Mouse (Mus musculus) lung, postnatal 0 days (tissue): Measurements from ENCODE around the gene Gla. TPM values are rescaled to one million over a fixed set of nuclear protein-coding genes. Genes with fewer than 3 reads are reported as not detected.

Source experiments
- ATAC-seq: fragments of 200-750 bp; cut with Nextera tagmentation; 2 replicates; pipeline ENCODE4 v1.8.0; 2017; ENCODE audit warnings: moderate library complexity
- DNase-seq: peaks from one replicate; pipeline ENCODE4 v3.0.0-alpha.2; 2016; ENCODE audit warnings: low spot score
- H3K27ac ChIP-seq: fragments of 300-500 bp; sonication (generic); 2 replicates; pipeline ENCODE4 v1.5.1; 2014; ENCODE audit warnings: antibody characterized with exemption, mild to moderate bottlenecking, low read length, mixed read lengths
- H3K27me3 ChIP-seq: fragments of 300-500 bp; sonication (generic); replicated peaks from 2 replicates; pipeline ENCODE4 v1.6.1; 2014; ENCODE audit warnings: low read length, mixed read lengths; ENCODE audit not compliant: insufficient read depth
- H3K36me3 ChIP-seq: fragments of 300-500 bp; sonication (generic); 2 replicates; pipeline ENCODE4 v1.6.1; 2014; ENCODE audit warnings: low read length, mixed read lengths; ENCODE audit not compliant: insufficient read depth
- H3K4me1 ChIP-seq: fragments of 300-500 bp; sonication (generic); 2 replicates; pipeline ENCODE4 v1.6.1; 2014; ENCODE audit warnings: antibody characterized with exemption, low read depth, low read length, mixed read lengths; ENCODE audit not compliant: insufficient read depth
- H3K4me2 ChIP-seq: fragments of 300-500 bp; sonication (generic); replicated peaks from 2 replicates; pipeline ENCODE4 v1.6.1; 2014; ENCODE audit warnings: low read depth, mild to moderate bottlenecking, low read length, moderate library complexity, mixed read lengths
- H3K4me3 ChIP-seq: fragments of 300-500 bp; sonication (generic); 2 replicates; pipeline ENCODE4 v1.5.1; 2014; ENCODE audit warnings: low read depth, low read length
- H3K9ac ChIP-seq: fragments of 300-500 bp; sonication (generic); replicated peaks from 2 replicates; pipeline ENCODE4 v1.6.1; 2014; ENCODE audit warnings: low read depth, mild to moderate bottlenecking
- H3K9me3 ChIP-seq: fragments of 300-500 bp; sonication (generic); 2 replicates; pipeline ENCODE4 v1.6.1; 2016; ENCODE audit warnings: low read length, mixed read lengths
- CTCF ChIP-seq: IDR thresholded peaks from 2 replicates; pipeline ENCODE4 v1.5.1; 2016; ENCODE audit warnings: antibody characterized with exemption, mild to moderate bottlenecking
- EP300 ChIP-seq: IDR thresholded peaks from 2 replicates; pipeline ENCODE4 v1.6.1; 2016; ENCODE audit warnings: antibody characterized with exemption, mild to moderate bottlenecking, control low read depth
- WGBS: fragments of 180-500 bp; shearing (Covaris S2); extraction: QIAGEN DNeasy Blood & Tissue Kit; methylation state at CpG from one replicate; pipeline ENCODE4 v1.1.7; 2014; 5-methylcytosine and 5-hydroxymethylcytosine counted together
- polyA plus RNA-seq: library from polyadenylated mRNA; unstranded; fragments of >200 nt; fragmentation: Nextera tagmentation; extraction: Ambion mirVana; gene quantifications from 2 replicates; pipeline ENCODE4 v1.2.1, GENCODE M21; 2015

The Gla gene
- polyA plus RNA-seq, 1 experiment from 2014 or later, result 3.9 TPM

DNA sequence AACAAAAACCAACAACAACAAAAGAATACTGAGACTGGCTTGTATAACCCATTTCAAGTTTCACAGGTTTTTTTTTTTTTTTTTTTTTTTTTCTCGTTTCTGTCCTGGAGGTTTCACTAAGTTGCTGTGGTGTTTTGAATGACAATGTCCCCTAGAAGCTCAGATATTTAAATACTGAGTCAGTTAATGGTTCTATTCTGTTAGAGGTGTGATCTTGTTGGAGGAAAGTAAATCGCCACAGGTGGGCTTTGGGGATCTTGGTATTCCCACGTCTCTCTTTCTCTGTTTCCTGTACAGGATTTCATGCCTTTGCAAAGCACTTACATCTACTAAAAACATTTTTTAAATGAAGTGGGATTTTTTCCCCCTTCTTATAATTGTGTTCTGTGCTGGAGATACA, 34.2 kb upstream of the Gla start:
- Histone ChIP-seq H3K9me3 (no peaks in the 10 kb centered on the region), H3K27me3 (no peaks in the 10 kb centered on the region), H3K4me1 (no peaks in the 10 kb centered on the region), H3K27ac (no peak overlapping the region), H3K9ac (no peak overlapping the region), H3K4me3 (no peak overlapping the region), H3K4me2 (no peak overlapping the region), H3K36me3 (no peaks in the 10 kb centered on the region)
- WGBS, result 34% methylated on average over 3 of the region's 3 CpGs
- DNase-seq (no peak), ATAC-seq (no peak)
- no peak for TF ChIP-seq CTCF
- no peak for TF ChIP-seq EP300

DNA sequence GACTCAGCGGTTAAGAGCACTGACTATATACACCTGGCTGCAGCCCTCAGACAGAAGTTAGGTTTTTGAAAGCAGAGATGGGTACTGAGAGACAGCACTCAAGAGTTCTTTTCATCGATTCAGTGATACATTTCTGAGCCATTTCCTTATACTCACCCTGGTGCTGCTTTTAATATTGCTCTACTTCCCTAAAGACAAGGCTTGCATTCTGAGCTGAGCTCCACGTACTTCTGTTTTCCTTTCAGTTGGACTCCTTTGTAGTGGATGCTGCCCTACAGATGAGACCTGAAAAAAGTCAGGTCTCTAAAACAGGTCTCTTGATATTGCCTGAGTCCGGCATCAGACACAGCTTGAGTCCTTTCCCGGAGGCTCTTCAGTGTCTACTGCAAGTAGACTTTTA, 31.8 kb upstream of the Gla start:
- no peaks in the 10 kb centered on the region for H3K27me3 ChIP-seq
- H3K4me3 ChIP-seq, result no peak overlapping the region
- no peak for DNase-seq
- H3K4me1 ChIP-seq, result no peaks in the 10 kb centered on the region
- no peak overlapping the region for H3K27ac ChIP-seq
- H3K4me2 ChIP-seq, result no peak overlapping the region
- no peak for ATAC-seq
- no peaks in the 10 kb centered on the region for H3K9me3 ChIP-seq
- no peaks in the 10 kb centered on the region for H3K36me3 ChIP-seq
- 85% methylated on average over 5 of the region's 5 CpGs for whole genome bisulfite sequencing
- H3K9ac ChIP-seq, result no peak overlapping the region
- TF ChIP-seq CTCF, result no peak
- no peak for TF ChIP-seq EP300

DNA sequence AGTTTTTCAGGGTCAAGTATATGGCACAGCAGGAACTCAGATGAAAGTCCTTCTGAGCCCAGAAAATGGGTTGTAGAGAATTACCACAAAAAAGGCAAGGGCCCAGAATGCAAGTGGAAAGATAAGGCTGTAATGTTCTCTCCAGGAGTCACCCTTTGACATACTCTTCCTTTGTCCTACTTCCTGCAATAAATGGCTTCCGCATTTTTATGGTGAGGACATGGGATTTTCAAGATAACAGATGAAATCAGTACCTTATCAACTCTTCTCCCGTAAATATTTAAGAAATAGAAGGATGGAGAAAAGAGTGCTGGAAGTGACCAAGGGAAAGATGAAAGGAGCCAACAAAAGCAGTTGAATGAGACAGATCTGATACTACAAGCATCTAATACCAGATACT, 27.3 kb upstream of the Gla start:
- 58% methylated on average over 2 of the region's 2 CpGs for WGBS
- TF ChIP-seq EP300 (peak; percentile 38; the same call in 1 of the 2 replicates), CTCF (no peak)
- ATAC-seq, result no peak

DNA sequence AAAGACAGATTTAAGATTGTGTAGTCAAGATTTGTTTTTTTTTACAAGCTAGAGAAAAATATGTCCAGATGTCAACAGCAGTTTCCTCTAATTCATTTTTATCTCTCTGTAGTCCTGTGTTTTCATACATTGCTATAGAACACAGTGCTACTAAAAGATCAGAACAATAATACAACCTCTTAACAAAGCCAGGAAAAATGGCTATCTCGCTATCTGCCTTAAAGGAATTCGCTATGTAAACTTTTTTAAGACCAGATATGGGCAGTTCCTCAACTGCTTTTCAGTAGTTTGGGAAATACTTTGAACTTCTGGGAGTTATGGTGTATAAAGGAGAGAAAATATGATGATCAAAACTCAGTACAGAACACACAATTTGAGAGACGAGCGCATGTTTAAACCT, 22.4 kb upstream of the Gla start:
- Histone ChIP-seq H3K27ac (no peak overlapping the region), H3K4me1 (no peaks in the 10 kb centered on the region), H3K4me2 (no peak overlapping the region), H3K9ac (no peak overlapping the region), H3K27me3 (no peaks in the 10 kb centered on the region), H3K9me3 (no peaks in the 10 kb centered on the region), H3K36me3 (no peaks in the 10 kb centered on the region), H3K4me3 (no peak overlapping the region)
- DNase-seq (peak; percentile 21), ATAC-seq (peak; percentile 40; the same call in 1 of the 2 replicates)
- 46% methylated on average over 4 of the region's 4 CpGs for WGBS
- peak; percentile 58 for TF ChIP-seq EP300
- no peak for TF ChIP-seq CTCF

More for the DNA sequence above, 27.3 kb upstream of the Gla start:
- H3K9ac ChIP-seq, result no peak overlapping the region
- no peaks in the 10 kb centered on the region for H3K9me3 ChIP-seq
- no peaks in the 10 kb centered on the region for H3K27me3 ChIP-seq
- H3K27ac ChIP-seq, result no peak overlapping the region
- no peaks in the 10 kb centered on the region for H3K36me3 ChIP-seq
- no peak overlapping the region for H3K4me2 ChIP-seq
- H3K4me3 ChIP-seq, result no peak overlapping the region
- DNase-seq, result no peak
- no peaks in the 10 kb centered on the region for H3K4me1 ChIP-seq

DNA sequence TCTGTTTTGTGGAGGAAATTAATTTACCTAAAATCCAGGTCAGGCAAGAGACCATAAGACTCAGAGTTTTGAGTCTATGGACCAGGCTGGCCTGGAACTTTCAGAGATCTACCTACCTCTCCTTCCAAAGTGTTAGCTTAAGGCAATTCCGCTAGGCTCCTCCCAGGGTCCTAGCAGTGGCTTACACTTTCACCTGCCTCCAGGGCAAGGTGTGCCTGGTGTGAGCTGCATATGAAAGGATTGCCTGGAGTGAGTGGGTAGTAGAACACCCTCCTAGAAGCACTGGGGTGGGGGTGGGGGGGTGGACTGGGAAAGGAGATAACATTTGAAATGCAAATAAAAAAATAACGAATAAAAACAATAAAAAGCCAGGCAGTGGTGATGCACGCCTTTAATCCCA, 20.8 kb upstream of the Gla start:
- no peak for ATAC-seq
- Histone ChIP-seq H3K9ac (no peak overlapping the region), H3K9me3 (no peaks in the 10 kb centered on the region), H3K4me1 (no peaks in the 10 kb centered on the region), H3K27ac (no peak overlapping the region), H3K27me3 (no peaks in the 10 kb centered on the region), H3K36me3 (no peaks in the 10 kb centered on the region), H3K4me2 (no peak overlapping the region), H3K4me3 (no peak overlapping the region)
- WGBS, result 91% methylated on average over 3 of the region's 3 CpGs
- DNase-seq, result no peak
- TF ChIP-seq CTCF, result no peak
- TF ChIP-seq EP300, result no peak

DNA sequence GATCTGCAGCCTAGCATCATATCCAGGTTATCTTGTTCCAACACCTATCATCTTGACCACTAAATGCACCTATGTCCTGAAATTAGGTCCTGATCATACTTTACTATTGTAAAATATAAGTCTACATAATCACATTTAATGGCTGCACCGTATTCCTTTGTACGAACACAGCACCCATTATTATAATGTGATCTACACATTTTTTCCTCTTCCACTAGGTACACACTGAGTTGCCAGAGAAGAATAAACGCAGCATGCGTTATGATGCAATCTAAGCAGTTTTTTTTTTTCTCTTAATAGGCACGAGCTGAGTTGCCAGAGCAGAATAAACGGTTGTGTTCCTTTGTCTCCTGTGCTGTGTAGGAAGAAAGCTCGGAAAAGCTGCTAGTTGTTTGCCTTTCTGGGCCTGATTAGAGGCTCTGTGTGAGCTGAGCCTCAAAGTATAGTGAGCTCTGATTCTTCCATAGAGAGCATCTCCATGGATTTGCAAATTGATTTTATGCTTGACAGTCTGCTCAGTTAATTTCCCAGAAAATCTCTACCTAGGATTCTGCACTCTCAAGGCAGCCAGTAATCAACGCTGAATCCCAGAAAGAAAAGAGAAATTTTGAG, 19.4 kb upstream of the Gla start:
- H3K27me3 ChIP-seq, result no peaks in the 10 kb centered on the region
- WGBS, result 33% methylated on average over 8 of the region's 8 CpGs
- TF ChIP-seq EP300, result no peak
- TF ChIP-seq CTCF, result no peak
- H3K36me3 ChIP-seq, result no peaks in the 10 kb centered on the region
- H3K4me1 ChIP-seq, result no peaks in the 10 kb centered on the region
- H3K4me3 ChIP-seq, result no peak overlapping the region
- no peak overlapping the region for H3K9ac ChIP-seq
- H3K9me3 ChIP-seq, result no peaks in the 10 kb centered on the region
- no peak overlapping the region for H3K27ac ChIP-seq
- no peak overlapping the region for H3K4me2 ChIP-seq
- DNase-seq, result peak; percentile 20
- ATAC-seq, result no peak

GRCm38 (mm10) chrX:134619695-134620094, 18.8 kb upstream of the Gla start:
- no peak for TF ChIP-seq CTCF
- TF ChIP-seq EP300, result no peak
- Histone ChIP-seq H3K27ac (no peak overlapping the region), H3K4me1 (no peaks in the 10 kb centered on the region), H3K9ac (no peak overlapping the region), H3K4me3 (no peak overlapping the region), H3K9me3 (no peaks in the 10 kb centered on the region), H3K4me2 (no peak overlapping the region), H3K27me3 (no peaks in the 10 kb centered on the region), H3K36me3 (no peaks in the 10 kb centered on the region)
- DNase-seq, result no peak
- 54% methylated on average over 9 of the region's 9 CpGs for WGBS
- ATAC-seq, result no peak
